ENCODE assay signal across 8 mouse cellular contexts in the genomic region with DNA sequence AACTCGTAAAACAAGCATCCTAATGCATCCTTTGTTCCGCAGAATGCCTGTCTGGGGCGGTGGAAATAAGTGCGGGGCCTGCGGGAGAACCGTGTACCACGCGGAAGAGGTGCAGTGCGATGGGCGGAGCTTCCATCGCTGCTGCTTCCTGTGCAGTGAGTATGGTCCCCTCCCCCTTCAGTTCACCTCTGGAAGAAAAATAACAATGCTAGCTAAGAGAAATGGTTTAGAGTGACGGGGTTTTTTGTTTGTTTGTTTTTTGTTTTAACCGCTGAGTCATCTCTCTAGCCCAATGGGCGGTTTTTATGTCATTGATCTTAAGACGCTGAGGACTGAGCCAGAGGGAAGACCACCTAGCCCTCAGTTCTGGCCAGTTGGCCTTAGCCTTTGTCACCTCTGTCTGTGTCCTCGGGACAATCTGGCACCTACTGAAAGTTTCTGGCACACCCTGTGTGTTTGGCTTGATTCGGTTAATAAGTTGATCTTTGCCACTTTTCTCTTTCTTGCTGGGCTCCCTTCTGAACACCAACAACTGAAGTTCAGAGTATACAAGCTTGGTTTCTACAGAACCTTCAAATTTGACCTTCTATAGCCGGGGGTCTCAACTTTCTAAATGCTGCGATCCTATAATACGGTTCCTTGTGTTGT. TPM values are rescaled to one million over a fixed set of nuclear protein-coding genes. Genes with fewer than 3 reads are reported as not detected.
DNase-seq lines count a peak whose midpoint lies in the region; ATAC-seq and TF ChIP-seq lines count a peak whose summit lies in the region.

No protein-coding gene starts in this region.

- DNase-seq in B cell, adult 2 months = peak; percentile 59 to 60
- peak; percentile 46 for DNase-seq in limb, embryonic 11.5 days (ENCODE audit: low spot score)
- peak; percentile 85 for DNase-seq in thymus, postnatal 0 days (ENCODE audit: low spot score)
- no peak for DNase-seq in layer of hippocampus, adult 9-11 months
- DNase-seq in gastrocnemius, postnatal 4 days (ENCODE audit: low spot score in 2 of 2) = no peak

- H3K4me1 ChIP-seq in E14TG2a.4 (replicated peaks; ENCODE audit: low read depth, low read length) = peaks cover 74% of the 10 kb centered on the region
- peaks cover 43% of the 10 kb centered on the region for H3K4me1 ChIP-seq in forebrain, embryonic 13.5 days
- peaks cover 14% of the 10 kb centered on the region for H3K4me1 ChIP-seq in limb, embryonic 11.5 days (ENCODE audit: control insufficient read depth, insufficient read depth, low read length)
- H3K4me1 ChIP-seq in midbrain, embryonic 13.5 days (replicated peaks) = peaks cover 27% of the 10 kb centered on the region

- H3K4me2 ChIP-seq in forebrain, embryonic 13.5 days = peak overlapping the region; percentile 54
- H3K4me2 ChIP-seq in limb, embryonic 11.5 days (ENCODE audit: low read depth, severe bottlenecking) = no peak overlapping the region
- H3K4me2 ChIP-seq in midbrain, embryonic 13.5 days (replicated peaks) = peak overlapping the region; percentile 33

- H3K36me3 ChIP-seq in E14TG2a.4 (ENCODE audit: insufficient read depth, low read length) = peaks cover 61% of the 10 kb centered on the region
- H3K36me3 ChIP-seq in forebrain, embryonic 13.5 days (ENCODE audit: poor library complexity, severe bottlenecking) = peaks cover 11% of the 10 kb centered on the region
- H3K36me3 ChIP-seq in limb, embryonic 11.5 days (ENCODE audit: control insufficient read depth, insufficient read depth, low read length) = no peaks in the 10 kb centered on the region
- no peaks in the 10 kb centered on the region for H3K36me3 ChIP-seq in midbrain, embryonic 13.5 days

- peak overlapping the region; percentile 62 for H3K4me3 ChIP-seq in E14TG2a.4 (replicated peaks; ENCODE audit: low read length)
- peak overlapping the region; percentile 26 for H3K4me3 ChIP-seq in forebrain, embryonic 13.5 days
- no peak overlapping the region for H3K4me3 ChIP-seq in limb, embryonic 11.5 days (ENCODE audit: low read depth, low read length)
- 0 out of 2 replicates have a peak overlapping the region, but pooled peaks have one; percentile 0 for H3K4me3 ChIP-seq in midbrain, embryonic 13.5 days (replicated peaks)

- H3K27ac ChIP-seq in forebrain, embryonic 13.5 days = peak overlapping the region; percentile 87
- no peak overlapping the region for H3K27ac ChIP-seq in limb, embryonic 11.5 days (replicated peaks; ENCODE audit: low read depth, low read length)
- H3K27ac ChIP-seq in midbrain, embryonic 13.5 days = peak overlapping the region; percentile 63

- no peak for TF ChIP-seq CTCF in E14TG2a.4 (conservative IDR thresholded peaks at IDR 0.05; ENCODE audit: low read length)

- no peaks in the 10 kb centered on the region for H3K9me3 ChIP-seq in E14TG2a.4 (ENCODE audit: low read length)
- H3K9me3 ChIP-seq in forebrain, embryonic 13.5 days (replicated peaks) = no peaks in the 10 kb centered on the region
- H3K9me3 ChIP-seq in limb, embryonic 11.5 days (ENCODE audit: control insufficient read depth, low read length) = no peaks in the 10 kb centered on the region
- no peaks in the 10 kb centered on the region for H3K9me3 ChIP-seq in midbrain, embryonic 13.5 days

- 48% methylated on average over 20 of the region's 20 CpGs for WGBS in forebrain, embryonic 13.5 days
- WGBS in limb, embryonic 11.5 days = 70% methylated on average over 20 of the region's 20 CpGs
- WGBS in midbrain, embryonic 13.5 days = 53% methylated on average over 20 of the region's 20 CpGs

- H3K27me3 ChIP-seq in E14TG2a.4 (ENCODE audit: insufficient read depth, low read length) = no peaks in the 10 kb centered on the region
- no peaks in the 10 kb centered on the region for H3K27me3 ChIP-seq in forebrain, embryonic 13.5 days
- H3K27me3 ChIP-seq in limb, embryonic 11.5 days (ENCODE audit: control insufficient read depth, insufficient read depth, low read length) = no peaks in the 10 kb centered on the region
- H3K27me3 ChIP-seq in midbrain, embryonic 13.5 days = no peaks in the 10 kb centered on the region

- peak; percentile 80 for ATAC-seq in forebrain, embryonic 13.5 days
- ATAC-seq in limb, embryonic 11.5 days (ENCODE audit: insufficient number of reproducible peaks, low FRiP score, low TSS enrichment, low read depth) = no peak
- ATAC-seq in midbrain, embryonic 13.5 days = peak; percentile 78

- peak overlapping the region; percentile 51 for H3K9ac ChIP-seq in forebrain, embryonic 13.5 days
- no peak overlapping the region for H3K9ac ChIP-seq in limb, embryonic 11.5 days (ENCODE audit: low read length)
- no peak overlapping the region for H3K9ac ChIP-seq in midbrain, embryonic 13.5 days (replicated peaks)

RNA-seq across cellular contexts. Expression of gene Csrp2, which starts 12.4 kb away (rescaled TPM):
- polyA plus RNA-seq in forebrain, embryonic 13.5 days (2015; fragmentation: Nextera tagmentation; extraction: Ambion mirVana) = 152 and 159 TPM in 2 replicates
- polyA plus RNA-seq in limb, embryonic 11.5 days (2014; fragmentation: Nextera tagmentation; extraction: Ambion mirVana) = 169 and 172 TPM in 2 replicates
- 94.3 and 128 TPM in 2 replicates for polyA plus RNA-seq in midbrain, embryonic 13.5 days (2015; fragmentation: Nextera tagmentation; extraction: Ambion mirVana)
- polyA plus RNA-seq in thymus, postnatal 0 days (2015; fragmentation: Nextera tagmentation; extraction: Ambion mirVana) = 31.6 and 36.1 TPM in 2 replicates
- 100 to 1,000 TPM in 1 of 2 experiments, 10 to 100 TPM in 1; 92.7 to 105 TPM for total RNA-seq in gastrocnemius, postnatal 4 days (2021)

Comparison
In these comparisons a context has a peak if more than half of its experiments do, and no peak if none do; other contexts are left out.
1. DNase-seq: peak in B cell, adult 2 months (2 of 2), limb, embryonic 11.5 days (single experiment) and thymus, postnatal 0 days (single experiment); none in layer of hippocampus, adult 9-11 months (single experiment) and gastrocnemius, postnatal 4 days (0 of 2).